Comparison of ENCODE assay signal across 8 mouse cellular contexts in the genomic region with DNA sequence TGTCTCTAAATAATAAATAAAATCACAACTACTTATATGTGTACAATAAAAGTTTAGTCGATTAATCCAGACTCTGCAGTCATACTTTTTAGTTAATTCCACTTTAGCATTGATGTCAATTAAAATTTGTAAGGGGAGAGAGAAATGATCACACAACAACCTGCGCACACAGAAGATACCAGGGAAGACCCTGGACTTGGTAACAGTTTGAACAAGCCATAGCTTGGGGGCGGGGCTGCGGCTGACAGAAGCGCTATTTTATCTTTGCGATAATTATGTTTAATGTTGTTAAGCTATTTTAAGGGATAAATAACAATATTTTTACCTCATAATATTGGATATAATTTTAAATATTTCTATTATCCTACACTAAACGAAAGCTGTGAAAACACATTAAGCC. TPM values are rescaled to one million over a fixed set of nuclear protein-coding genes. Genes with fewer than 3 reads are reported as not detected.
DNase-seq lines count a peak whose midpoint lies in the region; ATAC-seq and TF ChIP-seq lines count a peak whose summit lies in the region.

No protein-coding gene starts in this region.

- H3K27me3 ChIP-seq in kidney, embryonic 16.5 days (ENCODE audit: insufficient read depth, low read length), result no peaks in the 10 kb centered on the region
- no peaks in the 10 kb centered on the region for H3K27me3 ChIP-seq in embryonic facial prominence, embryonic 11.5 days (ENCODE audit: control insufficient read depth, insufficient read depth, low read length)
- no peaks in the 10 kb centered on the region for H3K27me3 ChIP-seq in intestine, embryonic 15.5 days (replicated peaks)
- H3K27me3 ChIP-seq in midbrain, postnatal 0 days (ENCODE audit: insufficient read depth, low read length), result no peaks in the 10 kb centered on the region

- H3K9ac ChIP-seq in kidney, embryonic 16.5 days (replicated peaks; ENCODE audit: low read length), result no peak overlapping the region
- H3K9ac ChIP-seq in embryonic facial prominence, embryonic 11.5 days (replicated peaks; ENCODE audit: low read length), result no peak overlapping the region
- peak overlapping the region; percentile 10; the same call in 1 of the 2 replicates for H3K9ac ChIP-seq in intestine, embryonic 15.5 days
- 0 out of 2 replicates have a peak overlapping the region, but pooled peaks have one; percentile 20 for H3K9ac ChIP-seq in midbrain, postnatal 0 days (replicated peaks; ENCODE audit: low read length, poor library complexity, severe bottlenecking)

- TF ChIP-seq CTCF in midbrain, postnatal 0 days (IDR thresholded peaks at IDR 0.05), result no peak

- ATAC-seq in kidney, embryonic 16.5 days (ENCODE audit: low FRiP score, low TSS enrichment), result peak; percentile 53; the same call in 1 of the 2 replicates
- no peak for ATAC-seq in embryonic facial prominence, embryonic 11.5 days (replicated peaks; ENCODE audit: insufficient number of reproducible peaks, low FRiP score, low TSS enrichment, low read depth)
- peak; percentile 47; the same call in 1 of the 2 replicates for ATAC-seq in intestine, embryonic 15.5 days
- no peak for ATAC-seq in midbrain, postnatal 0 days (ENCODE audit: low FRiP score)

- DNase-seq in kidney, adult 11 months, result no peak
- no peak for DNase-seq in embryonic facial prominence, embryonic 11.5 days (ENCODE audit: low spot score)
- no peak for DNase-seq in midbrain, postnatal 0 days (ENCODE audit: low spot score)
- DNase-seq in adrenal gland, postnatal 25 days, result no peak
- DNase-seq in adrenal gland, adult 8-10 months, result no peak
- DNase-seq in left cerebral cortex, postnatal 10 days (ENCODE audit: extremely low spot score in 1 of 2, low spot score in 2 of 2), result no peak

- H3K4me1 ChIP-seq in kidney, embryonic 16.5 days (ENCODE audit: insufficient read depth, low read length), result peaks cover 10% of the 10 kb centered on the region
- no peaks in the 10 kb centered on the region; the same call in 1 of the 2 replicates for H3K4me1 ChIP-seq in embryonic facial prominence, embryonic 11.5 days (ENCODE audit: control insufficient read depth, insufficient read depth, low read length)
- peaks cover 12% of the 10 kb centered on the region; the same call in 1 of the 2 replicates for H3K4me1 ChIP-seq in intestine, embryonic 15.5 days (replicated peaks)
- peaks cover 16% of the 10 kb centered on the region for H3K4me1 ChIP-seq in midbrain, postnatal 0 days (ENCODE audit: insufficient read depth, low read length)

- WGBS in kidney, embryonic 16.5 days, result 17% methylated on average over 7 of the region's 7 CpGs
- 19% methylated on average over 7 of the region's 7 CpGs for WGBS in embryonic facial prominence, embryonic 11.5 days
- 17% methylated on average over 7 of the region's 7 CpGs for WGBS in intestine, embryonic 15.5 days
- WGBS in midbrain, postnatal 0 days, result 16% methylated on average over 7 of the region's 7 CpGs

- peak overlapping the region; percentile 51 for H3K4me2 ChIP-seq in kidney, embryonic 16.5 days (replicated peaks; ENCODE audit: low read depth, low read length)
- H3K4me2 ChIP-seq in embryonic facial prominence, embryonic 11.5 days (ENCODE audit: low read depth, low read length), result peak overlapping the region; percentile 26; the same call in 1 of the 2 replicates
- H3K4me2 ChIP-seq in intestine, embryonic 15.5 days (replicated peaks), result peak overlapping the region; percentile 78
- H3K4me2 ChIP-seq in midbrain, postnatal 0 days (ENCODE audit: low read depth, low read length, poor library complexity, severe bottlenecking), result peak overlapping the region; percentile 53

- peak overlapping the region; percentile 78 for H3K4me3 ChIP-seq in kidney, embryonic 16.5 days (ENCODE audit: low read length)
- H3K4me3 ChIP-seq in embryonic facial prominence, embryonic 11.5 days (ENCODE audit: low read depth, low read length), result peak overlapping the region; percentile 60; the same call in 1 of the 2 replicates
- peak overlapping the region; percentile 58 for H3K4me3 ChIP-seq in intestine, embryonic 15.5 days (replicated peaks)
- peak overlapping the region; percentile 66 for H3K4me3 ChIP-seq in midbrain, postnatal 0 days (ENCODE audit: low read depth, low read length)

- H3K36me3 ChIP-seq in kidney, embryonic 16.5 days (ENCODE audit: insufficient read depth, low read length), result peaks cover 33% of the 10 kb centered on the region
- peaks cover 11% of the 10 kb centered on the region for H3K36me3 ChIP-seq in embryonic facial prominence, embryonic 11.5 days (replicated peaks; ENCODE audit: control insufficient read depth, insufficient read depth, low read depth, low read length)
- peaks cover 18% of the 10 kb centered on the region for H3K36me3 ChIP-seq in intestine, embryonic 15.5 days
- peaks cover 7% of the 10 kb centered on the region; the same call in 1 of the 2 replicates for H3K36me3 ChIP-seq in midbrain, postnatal 0 days (ENCODE audit: insufficient read depth, low read length)

- peaks cover 23% of the 10 kb centered on the region for H3K9me3 ChIP-seq in kidney, embryonic 16.5 days (ENCODE audit: low read length)
- no peaks in the 10 kb centered on the region; the same call in 1 of the 2 replicates for H3K9me3 ChIP-seq in embryonic facial prominence, embryonic 11.5 days (replicated peaks; ENCODE audit: control insufficient read depth, low read length)
- H3K9me3 ChIP-seq in intestine, embryonic 15.5 days, result no peaks in the 10 kb centered on the region
- no peaks in the 10 kb centered on the region for H3K9me3 ChIP-seq in midbrain, postnatal 0 days (ENCODE audit: low read length)

- intact Hi-C loops in left cerebral cortex, postnatal 10 days (cut with DNase I), result loop anchor here (10.0 kb wide), 1 partner anchor 237 kb away; no protein-coding TSS in a partner anchor

- peak overlapping the region; percentile 63; the same call in 1 of the 2 replicates for H3K27ac ChIP-seq in kidney, embryonic 16.5 days (ENCODE audit: low read length)
- no peak overlapping the region for H3K27ac ChIP-seq in embryonic facial prominence, embryonic 11.5 days (replicated peaks; ENCODE audit: low read depth, low read length)
- H3K27ac ChIP-seq in intestine, embryonic 15.5 days, result no peak overlapping the region
- peak overlapping the region; percentile 52; the same call in 1 of the 2 replicates for H3K27ac ChIP-seq in midbrain, postnatal 0 days (ENCODE audit: low read depth, low read length)

RNA-seq across cellular contexts. Expression of a gene that starts 0.4 kb away (rescaled TPM):
- polyA plus RNA-seq in kidney, embryonic 16.5 days (2015; fragmentation: Nextera tagmentation; extraction: Ambion mirVana), result 47.8 and 49.6 TPM in 2 replicates
- 54.0 and 54.5 TPM in 2 replicates for polyA plus RNA-seq in embryonic facial prominence, embryonic 11.5 days (2014; fragmentation: Nextera tagmentation; extraction: Ambion mirVana)
- polyA plus RNA-seq in intestine, embryonic 15.5 days (2015; fragmentation: Nextera tagmentation; extraction: Ambion mirVana), result 34.2 and 38.5 TPM in 2 replicates
- 78.5 and 81.3 TPM in 2 replicates for total RNA-seq in midbrain, postnatal 0 days (2014; rRNA removed)
- polyA plus RNA-seq in midbrain, postnatal 0 days (2015; fragmentation: Nextera tagmentation; extraction: Ambion mirVana), result 54.4 and 59.2 TPM in 2 replicates
- 23.6 and 26.1 TPM in 2 replicates for total RNA-seq in adrenal gland, postnatal 25 days (2021)
- total RNA-seq in adrenal gland, adult 8-10 months (2022), result 10 to 100 TPM; 20.3 to 28.2 (median 25.7) TPM
- 10 to 100 TPM; 63.9 to 68.1 TPM for total RNA-seq in left cerebral cortex, postnatal 10 days (2021)

Comparison
In these comparisons a context has a peak if more than half of its experiments do, and no peak if none do; other contexts are left out.
1. ATAC-seq: peak in kidney, embryonic 16.5 days (single experiment) and intestine, embryonic 15.5 days (single experiment); none in embryonic facial prominence, embryonic 11.5 days (single experiment) and midbrain, postnatal 0 days (single experiment).
2. H3K27ac ChIP-seq: peak in kidney, embryonic 16.5 days (single experiment) and midbrain, postnatal 0 days (single experiment); none in embryonic facial prominence, embryonic 11.5 days (single experiment) and intestine, embryonic 15.5 days (single experiment).
3. H3K4me2 ChIP-seq: peak in every context shown above with its lines; median percentile 78 in intestine, embryonic 15.5 days; 53 in midbrain, postnatal 0 days; 51 in kidney, embryonic 16.5 days; 26 in embryonic facial prominence, embryonic 11.5 days.
4. H3K9ac ChIP-seq: peak in intestine, embryonic 15.5 days (single experiment) and midbrain, postnatal 0 days (single experiment); none in kidney, embryonic 16.5 days (single experiment) and embryonic facial prominence, embryonic 11.5 days (single experiment).
5. Peak in every context shown above with its lines, with median percentiles within 50 percentile points of each other: H3K4me3 ChIP-seq.